Mouse (Mus musculus): ENCODE measurements around the gene Gm28308. TPM values are rescaled to one million over a fixed set of nuclear protein-coding genes. Genes with fewer than 3 reads are reported as not detected.

The Gm28308 gene
- polyA plus RNA-seq, 1 experiment from 2014 or later: not detected

- Histone ChIP-seq H3K4me3 (peak overlapping the region; percentile 62), H3K36me3 (no peaks in the 10 kb centered on the region), H3K27me3 (peaks cover 80% of the 10 kb centered on the region), H3K9me3 (no peaks in the 10 kb centered on the region), H3K9ac (peak overlapping the region; percentile 26), H3K27ac (peak overlapping the region; percentile 62), H3K4me2 (peak overlapping the region; percentile 55), H3K4me1 (peaks cover 66% of the 10 kb centered on the region)
- peak; percentile 70 for ATAC-seq (ENCODE audit: borderline replicate concordance, extremely low read depth, low FRiP score, low TSS enrichment)
- under 1% methylated on average over 38 of the region's 55 CpGs for WGBS
These were observed 21.1 kb downstream of the Gm28308 start for GRCm38 (mm10) chr6:52191860-52192550.

GRCm38 (mm10) chr6:52190906-52191810, 22.0 kb downstream of the Gm28308 start, which contains the start of gene Hoxa4:
Gene Hoxa4 (minus strand): TSS chr6:52191753.
- H3K9me3 ChIP-seq: no peaks in the 10 kb centered on the region
- no peak for ATAC-seq (ENCODE audit: borderline replicate concordance, extremely low read depth, low FRiP score, low TSS enrichment)
- peaks cover 80% of the 10 kb centered on the region for H3K27me3 ChIP-seq
- H3K9ac ChIP-seq: peak within 1 kb of the TSS; percentile 87
- H3K4me2 ChIP-seq: peak within 1 kb of the TSS; percentile 55
- peaks cover 61% of the 10 kb centered on the region for H3K4me1 ChIP-seq
- WGBS: 1% methylated on average over 79 of the region's 102 CpGs
- peak within 1 kb of the TSS; percentile 97 for H3K27ac ChIP-seq
- H3K4me3 ChIP-seq: peak within 1 kb of the TSS; percentile 62
- H3K36me3 ChIP-seq: no peaks in the 10 kb centered on the region

GRCm38 (mm10) chr6:52190410-52190809, 22.7 kb downstream of the Gm28308 start:
- Histone ChIP-seq H3K9me3 (no peaks in the 10 kb centered on the region), H3K4me1 (peaks cover 63% of the 10 kb centered on the region), H3K27ac (peak overlapping the region; percentile 97), H3K27me3 (peaks cover 82% of the 10 kb centered on the region), H3K4me2 (peak overlapping the region; percentile 55), H3K4me3 (peak overlapping the region; percentile 62), H3K9ac (peak overlapping the region; percentile 87), H3K36me3 (no peaks in the 10 kb centered on the region)
- 2% methylated on average over 23 of the region's 23 CpGs for WGBS
- ATAC-seq (ENCODE audit: borderline replicate concordance, extremely low read depth, low FRiP score, low TSS enrichment): no peak

GRCm38 (mm10) chr6:52189909-52190308, 23.2 kb downstream of the Gm28308 start:
- Histone ChIP-seq H3K9me3 (no peaks in the 10 kb centered on the region), H3K27ac (peak overlapping the region; percentile 97), H3K4me1 (peaks cover 65% of the 10 kb centered on the region), H3K27me3 (peaks cover 83% of the 10 kb centered on the region), H3K9ac (peak overlapping the region; percentile 87), H3K36me3 (no peaks in the 10 kb centered on the region), H3K4me2 (peak overlapping the region; percentile 55), H3K4me3 (peak overlapping the region; percentile 62)
- ATAC-seq (ENCODE audit: borderline replicate concordance, extremely low read depth, low FRiP score, low TSS enrichment): no peak
- 11% methylated on average over 8 of the region's 8 CpGs for WGBS

GRCm38 (mm10) chr6:52189172-52189591, 24.0 kb downstream of the Gm28308 start:
- Histone ChIP-seq H3K4me1 (peaks cover 66% of the 10 kb centered on the region), H3K36me3 (no peaks in the 10 kb centered on the region), H3K9ac (no peak overlapping the region), H3K4me2 (peak overlapping the region; percentile 55), H3K9me3 (no peaks in the 10 kb centered on the region), H3K27me3 (peaks cover 83% of the 10 kb centered on the region), H3K27ac (peak overlapping the region; percentile 97), H3K4me3 (peak overlapping the region; percentile 62; the same call in 1 of the 2 replicates)
- peak; percentile 88 for ATAC-seq (ENCODE audit: borderline replicate concordance, extremely low read depth, low FRiP score, low TSS enrichment)
- WGBS: 9% methylated on average over 5 of the region's 5 CpGs

GRCm38 (mm10) chr6:52186500-52186899, 26.6 kb downstream of the Gm28308 start:
- no peak overlapping the region for H3K4me3 ChIP-seq
- peaks cover 96% of the 10 kb centered on the region for H3K27me3 ChIP-seq
- 0 out of 2 replicates have a peak overlapping the region, but pooled peaks have one; percentile 29 for H3K27ac ChIP-seq
- H3K9ac ChIP-seq: no peak overlapping the region
- H3K4me1 ChIP-seq: peaks cover 81% of the 10 kb centered on the region
- 43% methylated on average over 1 of the region's 1 CpGs for WGBS
- H3K36me3 ChIP-seq: no peaks in the 10 kb centered on the region
- no peaks in the 10 kb centered on the region for H3K9me3 ChIP-seq
- ATAC-seq (ENCODE audit: borderline replicate concordance, extremely low read depth, low FRiP score, low TSS enrichment): no peak
- no peak overlapping the region for H3K4me2 ChIP-seq

GRCm38 (mm10) chr6:52185834-52186233, 27.3 kb downstream of the Gm28308 start:
- ATAC-seq (ENCODE audit: borderline replicate concordance, extremely low read depth, low FRiP score, low TSS enrichment): no peak
- Histone ChIP-seq H3K27me3 (peaks cover 96% of the 10 kb centered on the region), H3K9ac (no peak overlapping the region), H3K36me3 (no peaks in the 10 kb centered on the region), H3K4me1 (peaks cover 88% of the 10 kb centered on the region), H3K4me3 (no peak overlapping the region), H3K27ac (peak overlapping the region; percentile 73), H3K9me3 (no peaks in the 10 kb centered on the region), H3K4me2 (no peak overlapping the region; the same call in 1 of the 2 replicates)
- WGBS: 30% methylated on average over 3 of the region's 3 CpGs

GRCm38 (mm10) chr6:52185222-52185621, 27.9 kb downstream of the Gm28308 start:
- Histone ChIP-seq H3K36me3 (no peaks in the 10 kb centered on the region), H3K4me2 (peak overlapping the region; percentile 41), H3K4me1 (peaks cover 94% of the 10 kb centered on the region), H3K4me3 (peak overlapping the region; percentile 20; the same call in 1 of the 2 replicates), H3K27ac (peak overlapping the region; percentile 73), H3K27me3 (peaks cover 96% of the 10 kb centered on the region), H3K9me3 (no peaks in the 10 kb centered on the region), H3K9ac (no peak overlapping the region)
- WGBS: 3% methylated on average over 19 of the region's 19 CpGs
- ATAC-seq (ENCODE audit: borderline replicate concordance, extremely low read depth, low FRiP score, low TSS enrichment): no peak

GRCm38 (mm10) chr6:52184668-52185067, 28.5 kb downstream of the Gm28308 start:
- peak overlapping the region; percentile 41 for H3K4me2 ChIP-seq
- H3K4me3 ChIP-seq: no peak overlapping the region
- no peaks in the 10 kb centered on the region for H3K9me3 ChIP-seq
- no peaks in the 10 kb centered on the region for H3K36me3 ChIP-seq
- peaks cover 92% of the 10 kb centered on the region for H3K27me3 ChIP-seq
- peak overlapping the region; percentile 73 for H3K27ac ChIP-seq
- ATAC-seq (ENCODE audit: borderline replicate concordance, extremely low read depth, low FRiP score, low TSS enrichment): no peak
- peaks cover 90% of the 10 kb centered on the region for H3K4me1 ChIP-seq
- 17% methylated on average over 6 of the region's 6 CpGs for WGBS
- H3K9ac ChIP-seq: no peak overlapping the region

- H3K27ac ChIP-seq: peak overlapping the region; percentile 73
- ATAC-seq (ENCODE audit: borderline replicate concordance, extremely low read depth, low FRiP score, low TSS enrichment): no peak
- H3K27me3 ChIP-seq: peaks cover 92% of the 10 kb centered on the region
- H3K4me2 ChIP-seq: peak overlapping the region; percentile 14; the same call in 1 of the 2 replicates
- no peak overlapping the region for H3K4me3 ChIP-seq
- no peaks in the 10 kb centered on the region for H3K36me3 ChIP-seq
- no peaks in the 10 kb centered on the region for H3K9me3 ChIP-seq
- 19% methylated on average over 10 of the region's 10 CpGs for WGBS
- H3K9ac ChIP-seq: no peak overlapping the region
- H3K4me1 ChIP-seq: peaks cover 79% of the 10 kb centered on the region
These were observed 29.6 kb downstream of the Gm28308 start for GRCm38 (mm10) chr6:52183311-52184080.

GRCm38 (mm10) chr6:52182793-52183192, 30.3 kb downstream of the Gm28308 start:
- no peak for ATAC-seq (ENCODE audit: borderline replicate concordance, extremely low read depth, low FRiP score, low TSS enrichment)
- WGBS: 56% methylated on average over 1 of the region's 1 CpGs
- Histone ChIP-seq H3K4me1 (peaks cover 73% of the 10 kb centered on the region), H3K9me3 (no peaks in the 10 kb centered on the region), H3K36me3 (no peaks in the 10 kb centered on the region), H3K27me3 (peaks cover 90% of the 10 kb centered on the region), H3K9ac (no peak overlapping the region), H3K27ac (peak overlapping the region; percentile 73), H3K4me3 (no peak overlapping the region), H3K4me2 (0 out of 2 replicates have a peak overlapping the region, but pooled peaks have one; percentile 14)
